Mouse (Mus musculus): ENCODE measurements around the gene Cfp.

The Cfp gene

DNA sequence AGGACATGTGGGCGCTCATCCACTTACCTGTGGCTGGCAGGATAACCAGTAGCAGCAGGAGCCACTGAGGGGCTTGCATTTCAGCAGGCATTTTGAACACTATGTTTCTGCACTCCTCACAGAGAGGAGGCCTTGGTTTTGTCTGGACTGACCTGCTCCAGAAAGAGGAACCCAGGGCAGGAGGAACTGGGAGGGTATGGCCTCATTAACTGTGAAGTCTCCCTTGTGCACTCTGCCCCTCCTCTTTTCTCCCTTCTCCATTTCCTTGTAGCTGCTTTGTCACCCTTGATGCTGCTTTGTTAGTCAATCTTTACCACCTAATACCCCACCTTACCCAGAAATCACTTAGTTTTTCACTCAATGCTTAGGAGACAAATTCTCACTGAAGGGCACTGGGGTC is at the start of gene Cfp:
Gene Cfp (minus strand): TSS at position 192 of the 400 bp plus-strand sequence.
- no peak for ATAC-seq (ENCODE audit: insufficient number of reproducible peaks, low FRiP score, low TSS enrichment)

DNA sequence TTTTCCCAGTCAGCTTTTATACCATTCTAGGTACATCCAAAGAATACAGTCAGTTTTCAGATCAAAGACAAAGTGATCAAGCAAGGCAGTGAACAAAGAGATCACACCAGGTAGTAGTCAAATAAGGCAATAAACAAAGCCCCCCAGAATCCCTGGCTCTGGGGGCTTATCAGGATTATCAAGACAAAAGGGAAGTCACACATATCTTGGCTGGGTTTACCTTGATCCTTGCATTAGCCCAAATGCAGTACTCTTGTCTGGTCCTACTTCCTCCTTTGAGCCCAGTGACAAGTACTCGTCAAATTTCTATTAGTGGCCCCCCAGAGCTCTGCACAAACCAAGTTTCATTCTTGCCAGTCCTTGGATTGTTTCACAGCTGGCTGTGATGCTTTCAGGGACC is 49.5 kb upstream of the Cfp start:
- ATAC-seq (ENCODE audit: insufficient number of reproducible peaks, low FRiP score, low TSS enrichment), result no peak

DNA sequence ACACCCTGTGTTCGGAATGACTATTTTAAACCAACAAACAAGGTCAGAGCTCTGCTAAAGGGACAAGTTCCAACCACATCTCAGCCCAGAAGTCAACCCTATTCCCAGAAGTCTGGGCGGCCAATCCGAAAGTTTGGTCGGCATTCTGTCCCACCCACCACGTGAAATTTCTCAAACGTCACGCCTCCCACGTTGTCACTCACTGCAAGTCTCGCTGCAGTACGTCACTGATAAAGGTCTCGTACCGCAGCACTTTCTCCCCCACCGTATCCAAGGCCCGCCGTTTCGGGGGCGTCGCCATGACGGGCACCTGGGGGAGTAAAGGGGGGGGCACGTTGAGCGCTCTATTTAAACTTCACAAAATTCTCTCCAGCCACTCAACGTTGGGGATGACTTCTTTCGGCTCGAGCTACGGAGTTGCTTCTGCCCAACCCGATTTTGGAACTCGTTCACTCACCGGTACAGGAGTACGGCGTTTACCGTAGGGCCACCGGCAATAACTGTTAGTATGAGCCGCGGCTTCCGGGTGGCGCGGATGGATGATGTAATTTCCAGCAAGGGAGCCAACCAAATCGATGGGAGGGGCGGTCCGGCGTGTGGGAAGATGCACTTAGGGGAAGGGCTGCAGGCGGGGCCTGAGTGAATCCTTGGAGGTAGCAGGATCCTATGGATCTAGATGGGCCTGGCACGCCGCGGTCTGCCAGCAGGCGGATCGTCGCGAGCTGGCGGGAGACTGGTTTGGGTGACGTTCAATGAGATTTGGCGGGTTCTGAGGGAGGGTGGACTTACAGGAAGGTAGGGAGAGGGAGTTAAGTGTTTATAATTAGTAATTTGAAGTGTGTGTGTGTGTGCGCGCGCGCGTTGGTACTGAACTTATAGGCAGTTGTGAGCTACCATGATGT is 30.4 kb upstream of the Cfp start, which contains the start of gene Uxt:
Gene Uxt (minus strand): TSS at position 541 of the 902 bp plus-strand sequence.
- peak; percentile 93 for ATAC-seq (ENCODE audit: insufficient number of reproducible peaks, low FRiP score, low TSS enrichment)

DNA sequence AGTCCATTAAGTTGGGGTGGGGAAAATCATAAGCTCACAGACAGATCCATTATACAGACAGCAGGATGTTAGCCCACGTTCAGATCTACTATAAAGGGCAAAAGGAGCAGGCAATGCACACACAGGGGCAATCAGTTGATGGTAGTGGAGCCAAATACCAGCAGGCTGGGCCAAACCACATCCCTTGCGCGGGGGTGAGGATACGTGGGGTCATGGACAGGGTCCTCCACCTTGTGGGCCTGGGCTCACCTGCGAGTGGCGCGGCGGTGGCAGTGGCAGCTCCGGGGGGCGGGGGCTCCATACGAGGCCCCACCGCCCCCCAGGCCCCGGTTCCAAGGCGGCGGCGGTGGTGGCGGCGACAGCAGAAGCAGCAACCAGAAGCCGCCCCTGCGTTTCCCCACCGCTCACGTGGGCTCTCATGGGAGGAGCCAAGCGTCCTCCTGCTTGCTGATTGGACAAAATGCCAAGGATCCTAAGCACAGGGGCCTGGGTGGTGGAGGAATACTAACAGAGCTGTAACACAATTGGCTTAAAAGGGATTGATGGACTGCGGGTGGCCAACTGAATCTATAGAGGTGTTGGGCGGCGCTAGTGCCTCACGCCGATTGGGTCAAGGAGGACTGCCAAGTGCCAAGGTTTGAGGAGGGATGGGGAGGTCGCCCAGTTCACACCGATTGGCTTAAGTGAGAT is 19.0 kb upstream of the Cfp start, which contains the start of gene Elk1:
Gene Elk1 (minus strand): TSS at position 418 of the 690 bp plus-strand sequence.
- peak; percentile 96 for ATAC-seq (ENCODE audit: insufficient number of reproducible peaks, low FRiP score, low TSS enrichment)

DNA sequence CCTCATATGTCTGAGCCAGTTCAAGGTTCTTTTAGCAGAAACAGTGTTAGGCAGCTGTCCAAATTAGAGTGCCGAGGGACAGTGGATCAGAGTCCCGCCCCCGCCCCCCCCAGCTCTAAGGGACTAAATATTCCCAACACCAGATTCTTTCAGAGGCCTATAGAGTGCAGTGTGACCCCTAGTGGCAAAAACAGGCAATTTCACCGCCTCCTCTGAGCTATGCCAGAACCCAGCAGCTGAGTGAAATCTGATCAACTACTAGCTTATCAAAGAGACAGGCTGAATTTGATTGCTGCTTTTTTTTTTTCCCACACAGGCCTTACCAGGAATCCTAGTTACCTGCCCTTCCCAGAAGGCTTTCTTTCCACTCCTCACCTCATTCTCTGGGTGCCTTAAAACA is 14.7 kb upstream of the Cfp start:
- ATAC-seq (ENCODE audit: insufficient number of reproducible peaks, low FRiP score, low TSS enrichment), result no peak

DNA sequence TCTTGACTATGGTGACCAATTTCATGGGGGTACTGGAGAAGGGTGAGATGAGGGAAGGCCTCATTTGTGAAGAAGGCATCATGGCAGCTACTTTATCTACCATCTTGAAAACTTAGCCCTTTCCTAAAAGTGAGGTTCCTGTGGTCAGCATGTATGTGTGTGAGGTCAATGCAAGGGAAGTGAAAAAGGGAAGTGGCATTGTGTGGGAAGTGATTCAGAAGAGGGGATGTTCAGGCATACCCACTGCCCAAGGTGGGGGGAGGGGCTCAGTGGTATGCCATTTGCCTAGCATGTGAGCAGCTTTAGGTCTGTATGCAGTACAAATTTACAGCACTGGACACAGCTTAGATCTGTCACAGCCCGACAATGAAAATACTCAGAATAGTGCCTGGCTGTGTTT is 608 bp upstream of the Cfp start:
- ATAC-seq (ENCODE audit: insufficient number of reproducible peaks, low FRiP score, low TSS enrichment), result no peak

DNA sequence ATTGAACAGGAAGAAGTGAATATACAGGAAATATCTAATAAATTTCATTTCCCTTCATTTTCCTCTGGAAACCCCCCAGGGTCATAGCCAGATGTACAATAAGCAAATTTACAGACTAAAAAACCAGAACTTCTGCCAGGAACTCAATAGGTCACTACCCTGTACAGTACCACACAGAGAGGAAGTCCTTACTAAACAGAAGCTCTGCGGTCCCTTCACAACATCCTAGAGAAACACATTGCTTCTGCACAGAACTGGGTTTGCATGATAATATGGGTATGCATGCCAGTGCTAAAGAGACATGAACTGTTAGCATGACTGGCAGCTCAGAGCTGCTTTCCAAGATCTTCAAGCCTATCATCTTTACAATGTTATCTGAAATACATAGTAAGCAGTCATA is 1.5 kb downstream of the Cfp start:
- ATAC-seq (ENCODE audit: insufficient number of reproducible peaks, low FRiP score, low TSS enrichment), result no peak

DNA sequence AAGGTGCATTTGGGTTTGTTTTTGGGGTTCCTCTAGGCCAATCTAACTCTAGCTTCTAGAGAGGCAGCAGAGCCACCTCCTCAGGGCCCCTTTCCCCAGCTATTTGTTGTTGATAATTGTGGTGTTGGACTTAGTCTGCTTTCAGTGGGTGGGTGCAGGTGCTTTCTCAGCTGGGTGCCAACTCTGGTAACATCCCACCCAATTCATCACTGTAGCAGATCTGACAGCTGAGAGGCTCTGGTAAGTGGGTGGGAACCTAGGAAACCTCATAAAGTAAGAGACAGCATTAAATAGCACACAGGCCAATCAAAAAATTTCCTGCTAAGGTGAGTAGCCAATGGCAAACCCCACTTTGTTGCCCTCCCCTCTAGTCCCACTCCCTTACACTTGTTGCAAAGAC is 6.4 kb downstream of the Cfp start:
- no peak for ATAC-seq (ENCODE audit: insufficient number of reproducible peaks, low FRiP score, low TSS enrichment)

DNA sequence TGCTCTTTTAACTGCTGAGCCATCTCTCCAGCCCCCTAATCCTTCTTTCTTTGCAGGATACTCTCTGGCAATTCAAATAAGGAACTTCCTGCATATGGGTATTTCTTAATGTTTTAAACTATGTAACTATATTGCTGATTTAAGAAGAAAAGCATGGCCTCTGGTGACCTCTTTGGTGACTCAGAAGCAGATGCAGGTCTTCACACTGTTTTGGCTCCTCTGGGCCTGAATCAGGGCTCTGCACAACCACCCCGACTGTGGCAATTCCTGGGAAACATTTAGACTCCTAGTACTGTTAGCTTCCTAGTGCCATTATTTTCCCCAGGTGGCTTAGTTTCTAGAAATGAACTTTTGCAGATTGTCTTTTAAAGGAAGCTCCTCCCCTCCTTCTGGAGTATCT is 7.8 kb downstream of the Cfp start:
- ATAC-seq (ENCODE audit: insufficient number of reproducible peaks, low FRiP score, low TSS enrichment), result no peak

DNA sequence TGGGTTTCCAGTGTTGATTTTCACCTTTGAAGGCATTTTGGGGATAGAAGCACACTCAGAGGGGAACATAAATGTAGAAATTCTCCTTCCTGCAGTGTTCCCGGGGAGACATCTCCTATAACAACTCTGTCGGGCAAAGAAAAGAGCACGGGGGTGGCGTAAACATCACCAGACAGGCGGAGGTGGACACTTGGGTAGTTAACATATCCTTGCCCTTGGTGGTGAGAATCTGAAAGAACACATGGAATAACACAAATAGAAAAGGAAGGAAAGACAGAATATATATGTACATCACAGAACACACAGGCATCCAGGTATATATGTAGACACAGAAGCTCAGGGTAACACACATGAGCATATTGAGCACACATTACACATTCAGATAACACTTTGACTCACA is 10.0 kb downstream of the Cfp start:
- no peak for ATAC-seq (ENCODE audit: insufficient number of reproducible peaks, low FRiP score, low TSS enrichment)

DNA sequence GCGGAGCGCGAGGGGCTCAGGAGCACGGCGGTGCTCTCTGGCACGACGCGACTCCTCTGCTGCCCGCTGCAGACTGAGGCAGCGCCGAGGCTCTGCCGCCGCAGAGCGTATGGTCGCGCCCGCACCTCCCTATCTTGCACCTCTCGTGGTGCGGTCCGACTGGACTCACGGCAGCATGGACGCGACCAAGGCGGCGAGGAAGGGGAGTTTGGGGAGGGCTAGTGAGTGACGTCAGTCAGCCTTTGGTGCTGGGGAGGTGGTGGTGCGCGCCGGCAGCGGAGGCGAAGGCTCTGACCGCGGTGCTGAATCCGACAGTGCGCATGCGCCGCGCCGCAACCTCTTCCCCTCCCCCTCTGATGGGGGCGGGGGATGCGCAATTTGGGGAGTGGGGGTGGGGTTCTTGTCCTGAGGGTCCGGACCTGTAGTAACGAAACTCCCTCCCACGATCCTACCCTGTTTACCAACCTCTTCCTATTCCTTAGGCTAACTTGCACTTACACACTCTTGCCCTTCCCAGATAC is 10.5 kb downstream of the Cfp start, which contains the start of gene Syn1:
Gene Syn1 (minus strand): TSS at position 161 of the 521 bp plus-strand sequence.
- peak; percentile 98 for ATAC-seq (ENCODE audit: insufficient number of reproducible peaks, low FRiP score, low TSS enrichment)

DNA sequence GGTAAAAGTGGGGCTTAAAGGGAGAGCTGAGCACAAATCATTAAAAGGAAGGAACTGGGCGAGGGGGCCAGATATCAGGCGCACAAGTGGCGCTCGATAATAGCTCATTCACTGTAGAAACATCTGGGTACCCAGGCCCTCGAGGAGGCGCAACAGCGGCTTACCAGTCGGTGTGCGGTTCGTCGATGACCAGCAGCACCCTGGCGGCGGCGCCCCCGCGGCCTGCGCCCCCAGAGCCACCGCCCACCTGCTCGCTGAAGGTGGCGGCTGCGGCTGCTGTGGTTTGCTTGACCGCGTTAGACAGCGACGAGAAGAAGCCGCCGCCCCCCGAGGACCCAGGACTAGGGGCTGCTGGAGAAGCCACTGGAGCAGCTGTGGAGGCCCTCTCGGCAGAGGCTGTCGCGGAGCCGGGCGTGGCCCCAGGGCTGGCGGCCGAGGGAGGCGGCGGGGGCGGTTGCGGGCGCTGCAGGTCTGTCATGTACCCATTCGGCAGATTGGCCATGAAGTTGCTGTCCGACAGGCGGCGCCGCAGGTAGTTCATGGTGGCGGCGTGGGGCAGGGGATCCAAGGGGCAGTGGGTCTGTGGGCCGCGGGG is 11.0 kb downstream of the Cfp start:
- ATAC-seq (ENCODE audit: insufficient number of reproducible peaks, low FRiP score, low TSS enrichment), result peak; percentile 23

DNA sequence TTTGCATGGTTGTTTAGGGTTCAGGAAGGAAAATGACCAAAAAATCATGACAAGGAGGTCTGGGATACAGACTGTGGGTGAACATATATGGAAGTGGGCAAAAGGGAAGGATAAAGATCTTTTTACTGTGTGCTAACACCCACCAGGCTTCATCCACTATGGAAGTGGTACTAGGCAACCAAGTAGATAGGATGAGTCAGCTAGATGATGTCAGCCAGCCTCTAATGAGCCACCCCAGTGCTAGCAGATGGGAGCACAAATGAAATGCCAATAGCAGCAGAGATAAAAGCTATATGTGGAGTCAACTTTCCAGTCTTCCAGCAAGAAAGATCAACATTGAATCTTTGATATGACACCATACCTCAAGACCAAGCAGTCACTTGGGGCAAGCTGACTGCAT is 16.3 kb downstream of the Cfp start:
- no peak for ATAC-seq (ENCODE audit: insufficient number of reproducible peaks, low FRiP score, low TSS enrichment)

DNA sequence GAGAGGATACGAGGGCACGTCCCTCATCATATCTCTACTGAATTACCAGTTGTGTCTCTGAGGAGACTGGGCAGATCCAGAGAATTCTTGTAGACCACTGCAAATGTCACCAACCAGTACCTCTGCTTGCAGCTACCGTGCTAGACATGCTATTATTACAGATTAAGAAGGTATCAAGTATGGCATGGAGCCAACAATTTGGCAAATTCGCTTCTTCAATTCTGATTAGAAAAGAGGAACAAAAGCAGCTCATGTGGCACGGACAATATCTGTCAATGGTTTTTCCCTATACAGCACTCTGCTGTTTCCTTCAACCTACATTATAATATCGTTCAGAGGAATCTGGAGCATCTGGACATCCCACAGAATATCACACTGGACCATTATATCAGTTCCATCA is 17.6 kb downstream of the Cfp start:
- no peak for ATAC-seq (ENCODE audit: insufficient number of reproducible peaks, low FRiP score, low TSS enrichment)

DNA sequence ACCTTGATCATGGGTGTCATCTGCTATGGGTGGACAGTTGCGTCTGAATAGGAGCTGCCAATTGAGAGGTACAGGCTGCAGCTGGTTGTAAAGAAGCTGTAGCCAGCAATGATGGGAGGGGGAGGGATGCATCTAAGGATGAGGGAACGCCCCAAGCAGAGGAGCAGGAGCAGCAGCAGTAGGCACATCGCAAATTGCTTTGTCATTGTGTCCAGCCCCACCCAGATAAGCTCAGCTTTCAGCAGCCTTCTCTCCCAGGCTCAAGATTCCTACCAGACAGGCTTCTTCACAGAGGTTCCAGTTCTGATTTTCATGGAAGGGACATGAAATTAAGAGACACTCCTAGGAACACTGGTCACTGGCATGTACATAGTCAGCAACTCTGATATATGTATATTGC is 21.3 kb downstream of the Cfp start:
- ATAC-seq (ENCODE audit: insufficient number of reproducible peaks, low FRiP score, low TSS enrichment), result no peak

Measured in cerebellum, adult (tissue).